Comparison of ENCODE assay signal across 25 mouse cellular contexts in genomic region chr17:47061031-47061620, GRCm38 (mm10). TPM values are rescaled to one million over a fixed set of nuclear protein-coding genes. Genes with fewer than 3 reads are reported as not detected.
DNase-seq lines count a peak whose midpoint lies in the region; ATAC-seq and TF ChIP-seq lines count a peak whose summit lies in the region.
"Had no signal": no experiment of that assay in that cellular context is flagged by ENCODE, and none has a peak within 500 bp of the region (broad histone marks: within the 10 kb centered on the region; RNA-seq: fewer than 3 reads in every experiment).

No protein-coding gene starts in this region.

- no peaks in the 10 kb centered on the region for H3K36me3 ChIP-seq in kidney, adult 2 months (ENCODE audit: control insufficient read depth, insufficient read depth, low read length)
- H3K36me3 ChIP-seq in kidney, embryonic 15.5 days = no peaks in the 10 kb centered on the region
- no peaks in the 10 kb centered on the region for H3K36me3 ChIP-seq in liver, postnatal 0 days (replicated peaks; ENCODE audit: insufficient read depth, low read length)
- H3K36me3 ChIP-seq: heart, embryonic 10.5 days; hindbrain, embryonic 12.5 days; midbrain, embryonic 13.5 days; stomach, embryonic 15.5 days had no signal

- no peak for ATAC-seq in kidney, embryonic 15.5 days (replicated peaks; ENCODE audit: low FRiP score)
- ATAC-seq in liver, postnatal 0 days = no peak
- ATAC-seq in granulocyte monocyte progenitor cell, adult 5-6 weeks (replicated peaks; ENCODE audit: poor library complexity, severe bottlenecking) = no peak
- ATAC-seq: forebrain, embryonic 13.5 days; hindbrain, postnatal 0 days; intestine, postnatal 0 days; midbrain, embryonic 13.5 days had no signal

- H3K9me3 ChIP-seq in kidney, embryonic 15.5 days (replicated peaks) = peaks cover 6% of the 10 kb centered on the region; the same call in 1 of the 2 replicates
- H3K9me3 ChIP-seq in liver, postnatal 0 days (ENCODE audit: low read length) = peaks cover 6% of the 10 kb centered on the region
- H3K9me3 ChIP-seq: stomach, embryonic 15.5 days had no signal

- no peak for TF ChIP-seq CTCF in kidney, adult 2 months (conservative IDR thresholded peaks at IDR 0.05; ENCODE audit: insufficient read depth, insufficient read length, low read depth, low read length)
- TF ChIP-seq CTCF in liver, postnatal 0 days (IDR thresholded peaks at IDR 0.05; ENCODE audit: low read depth) = no peak

- peak overlapping the region; percentile 85 for H3K27ac ChIP-seq in kidney, adult 2 months (ENCODE audit: insufficient read depth, low read depth, low read length)
- H3K27ac ChIP-seq in kidney, embryonic 15.5 days = peak overlapping the region; percentile 37; the same call in 1 of the 2 replicates
- peak overlapping the region; percentile 95; the same call in 1 of the 2 replicates for H3K27ac ChIP-seq in liver, postnatal 0 days (ENCODE audit: low read depth)
- H3K27ac ChIP-seq: forebrain, embryonic 13.5 days; heart, embryonic 10.5 days; hindbrain, embryonic 12.5 days; hindbrain, postnatal 0 days; macrophage; midbrain, embryonic 13.5 days had no signal

- no peak overlapping the region for H3K4me2 ChIP-seq in kidney, embryonic 15.5 days
- no peak overlapping the region for H3K4me2 ChIP-seq in liver, postnatal 0 days (ENCODE audit: low read depth, low read length)
- H3K4me2 ChIP-seq: forebrain, embryonic 13.5 days; hindbrain, embryonic 12.5 days; midbrain, embryonic 13.5 days had no signal

- no peak for TF ChIP-seq EP300 in liver, postnatal 0 days (IDR thresholded peaks at IDR 0.05; ENCODE audit: low read depth)

- WGBS in kidney, adult 2 months = 39% methylated on average over 8 of the region's 8 CpGs
- WGBS in kidney, embryonic 15.5 days = 67% methylated on average over 8 of the region's 8 CpGs
- WGBS in liver, postnatal 0 days (ENCODE audit: insufficient replicate concordance) = 65% methylated on average over 8 of the region's 8 CpGs

- H3K4me3 ChIP-seq in kidney, adult 2 months (ENCODE audit: insufficient read depth, low read depth, low read length) = no peak overlapping the region
- H3K4me3 ChIP-seq in kidney, embryonic 15.5 days (replicated peaks) = no peak overlapping the region
- H3K4me3 ChIP-seq in liver, postnatal 0 days (ENCODE audit: low read depth, low read length) = no peak overlapping the region
- H3K4me3 ChIP-seq: forebrain, embryonic 13.5 days; heart, embryonic 10.5 days; hindbrain, embryonic 12.5 days; midbrain, embryonic 13.5 days; stomach, embryonic 15.5 days had no signal

- no peak for TF ChIP-seq POLR2A in kidney, adult 2 months (IDR thresholded peaks at IDR 0.05; ENCODE audit: low read depth, low read length)

- H3K9ac ChIP-seq in kidney, embryonic 15.5 days = no peak overlapping the region
- no peak overlapping the region for H3K9ac ChIP-seq in liver, postnatal 0 days (replicated peaks)
- H3K9ac ChIP-seq: forebrain, embryonic 13.5 days; hindbrain, embryonic 12.5 days; midbrain, embryonic 13.5 days; stomach, embryonic 15.5 days had no signal

- no peaks in the 10 kb centered on the region for H3K27me3 ChIP-seq in kidney, adult 2 months (replicated peaks; ENCODE audit: control insufficient read depth, insufficient read depth, low read length)
- H3K27me3 ChIP-seq in kidney, embryonic 15.5 days = no peaks in the 10 kb centered on the region
- no peaks in the 10 kb centered on the region for H3K27me3 ChIP-seq in liver, postnatal 0 days (ENCODE audit: insufficient read depth, low read length)
- H3K27me3 ChIP-seq: forebrain, embryonic 13.5 days; hindbrain, embryonic 12.5 days; midbrain, embryonic 13.5 days; stomach, embryonic 15.5 days had no signal

- DNase-seq in kidney, adult 2 months = peak; percentile 77
- DNase-seq in kidney, postnatal 10 days = no peak
- peak; percentile 41 to 50 for DNase-seq in kidney, adult 8-10 months
- DNase-seq in liver, postnatal 0 days = no peak
- no peak for DNase-seq in spleen, adult 12 weeks (ENCODE audit: low spot score)
- DNase-seq: adrenal gland, adult 8-10 months; B cell, adult 2 months; cerebellum, adult 2 months; cerebellum, postnatal 14 days; gastrocnemius, postnatal 10 days; heart, postnatal 36 days; left cerebral cortex, postnatal 4 days; lung, adult 2 months; lung, postnatal 10 days; thymus, postnatal 14 days had no signal

- peaks cover 28% of the 10 kb centered on the region for H3K4me1 ChIP-seq in kidney, adult 2 months (ENCODE audit: control insufficient read depth, insufficient read depth, low read length)
- peaks cover 17% of the 10 kb centered on the region for H3K4me1 ChIP-seq in kidney, embryonic 15.5 days
- H3K4me1 ChIP-seq in liver, postnatal 0 days (ENCODE audit: insufficient read depth) = no peaks in the 10 kb centered on the region
- H3K4me1 ChIP-seq: forebrain, embryonic 13.5 days; hindbrain, embryonic 12.5 days; midbrain, embryonic 13.5 days had no signal

RNA-seq across cellular contexts. Expression of gene Ubr2, which starts 50.8 kb away (rescaled TPM):
- 25.3 and 27.2 TPM in 2 replicates for polyA plus RNA-seq in kidney, adult 2 months (2012; rRNA removed)
- 18.9 and 21.7 TPM in 2 replicates for polyA plus RNA-seq in kidney, embryonic 15.5 days (2015; fragmentation: Nextera tagmentation; extraction: Ambion mirVana)
- polyA plus RNA-seq in liver, postnatal 0 days (2015; fragmentation: Nextera tagmentation; extraction: Ambion mirVana) = 6.1 and 6.6 TPM in 2 replicates
- 40.9 and 45.3 TPM in 2 replicates for total RNA-seq in granulocyte monocyte progenitor cell, adult 5-6 weeks (2014; fragmentation: Nextera tagmentation)
- 20.3 and 25.3 TPM in 2 replicates for total RNA-seq in granulocyte monocyte progenitor cell, adult 5-6 weeks (2017)

Comparison
In these comparisons a context has a peak if more than half of its experiments do, and no peak if none do; other contexts are left out.
1. DNase-seq: peak in kidney, adult 2 months (single experiment) and kidney, adult 8-10 months (2 of 2); none in kidney, postnatal 10 days (single experiment), liver, postnatal 0 days (single experiment) and spleen, adult 12 weeks (single experiment).
2. H3K27ac ChIP-seq: peak in every context shown above with its lines; median percentile 95 in liver, postnatal 0 days; 85 in kidney, adult 2 months; 37 in kidney, embryonic 15.5 days.